Mouse (Mus musculus) small intestine, adult 2 months (tissue): Measurements from ENCODE around the gene 0610010F05Rik.
"Not testable (repeated sequence)": the region's sequence is repeated elsewhere in the genome, so short reads cannot be mapped to it uniquely, and the experiment has no call there.

Experiments
- CTCF ChIP-seq: fragments of 200-500 bp; IDR thresholded peaks from 2 replicates; pipeline ENCODE4 v1.5.1; 2012; ENCODE audit warnings: low read depth, mild to moderate bottlenecking, control low read depth, inconsistent platforms, low read length, moderate library complexity, mixed read lengths; ENCODE audit not compliant: insufficient replicate concordance, insufficient read length; ENCODE audit errors: extremely low read depth
- POLR2A ChIP-seq: fragments of 200-500 bp; IDR thresholded peaks from 2 replicates; pipeline ENCODE4 v1.6.1; 2012; ENCODE audit warnings: low read depth, mild to moderate bottlenecking, control low read depth, inconsistent platforms, low read length, moderate library complexity

- TF ChIP-seq CTCF, POLR2A: not testable (repeated sequence)
These were observed 26.1 kb downstream of the 0610010F05Rik start for GRCm38 (mm10) chr11:23607291-23607690.
